ENCODE assay signal across 7 mouse cellular contexts in the genomic region with DNA sequence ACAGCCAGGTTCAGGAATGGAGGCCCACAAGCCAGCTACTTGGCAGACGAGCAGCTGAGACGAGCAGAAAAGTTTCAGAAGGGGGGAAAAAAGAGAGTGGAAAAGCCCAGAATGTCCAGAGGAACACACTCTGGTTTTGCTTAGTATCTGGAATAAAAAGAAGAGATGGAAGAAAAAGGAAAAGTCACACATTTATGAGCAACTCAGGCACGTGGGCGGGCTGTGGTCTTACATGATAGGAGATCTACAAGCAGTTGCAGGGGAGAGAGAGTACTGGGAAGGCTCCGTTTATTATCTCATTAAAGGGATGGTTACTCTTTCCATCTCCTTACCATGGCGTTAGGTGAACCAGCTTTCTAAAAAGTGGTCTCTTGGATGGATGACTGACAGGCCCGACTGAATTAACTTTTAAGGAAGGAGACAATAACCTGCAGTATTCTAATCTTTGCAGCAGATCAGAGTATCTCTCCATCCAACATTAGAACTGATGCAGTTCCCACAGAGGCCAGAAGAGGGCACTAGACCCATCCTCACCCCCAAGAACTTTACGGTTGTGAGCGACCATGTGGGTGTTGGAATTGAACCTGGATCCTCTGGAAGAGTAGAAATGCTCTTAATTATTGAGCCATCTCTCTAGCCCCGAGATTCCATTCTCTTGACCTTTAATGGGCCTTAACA. TPM values are rescaled to one million over a fixed set of nuclear protein-coding genes. Genes with fewer than 3 reads are reported as not detected.
DNase-seq lines count a peak whose midpoint lies in the region; ATAC-seq and TF ChIP-seq lines count a peak whose summit lies in the region.

No protein-coding gene starts in this region.

- H3K9ac ChIP-seq in intestine, postnatal 0 days (ENCODE audit: low read depth, low read length), result no peak overlapping the region
- H3K9ac ChIP-seq in intestine, embryonic 15.5 days, result no peak overlapping the region

- no peak overlapping the region for H3K4me2 ChIP-seq in intestine, postnatal 0 days (replicated peaks; ENCODE audit: low read depth)
- no peak overlapping the region for H3K4me2 ChIP-seq in intestine, embryonic 15.5 days (replicated peaks)

- no peak overlapping the region for H3K27ac ChIP-seq in intestine, postnatal 0 days (ENCODE audit: low read depth, low read length)
- no peak overlapping the region for H3K27ac ChIP-seq in intestine, embryonic 15.5 days

- H3K36me3 ChIP-seq in intestine, postnatal 0 days (ENCODE audit: control insufficient read depth, insufficient read depth), result no peaks in the 10 kb centered on the region
- H3K36me3 ChIP-seq in intestine, embryonic 15.5 days, result no peaks in the 10 kb centered on the region
- H3K36me3 ChIP-seq in E14TG2a.4 (ENCODE audit: insufficient read depth, low read length), result no peaks in the 10 kb centered on the region

- no peaks in the 10 kb centered on the region for H3K27me3 ChIP-seq in intestine, postnatal 0 days (replicated peaks; ENCODE audit: control insufficient read depth, insufficient read depth, low read length)
- H3K27me3 ChIP-seq in intestine, embryonic 15.5 days (replicated peaks), result no peaks in the 10 kb centered on the region
- H3K27me3 ChIP-seq in E14TG2a.4 (ENCODE audit: insufficient read depth, low read length), result no peaks in the 10 kb centered on the region

- H3K9me3 ChIP-seq in intestine, postnatal 0 days (ENCODE audit: control insufficient read depth), result no peaks in the 10 kb centered on the region
- no peaks in the 10 kb centered on the region for H3K9me3 ChIP-seq in intestine, embryonic 15.5 days
- H3K9me3 ChIP-seq in E14TG2a.4 (ENCODE audit: low read length), result no peaks in the 10 kb centered on the region

- no peak overlapping the region for H3K4me3 ChIP-seq in intestine, postnatal 0 days (ENCODE audit: low read depth, low read length)
- no peak overlapping the region for H3K4me3 ChIP-seq in intestine, embryonic 15.5 days (replicated peaks)
- no peak overlapping the region for H3K4me3 ChIP-seq in E14TG2a.4 (replicated peaks; ENCODE audit: low read length)

- ATAC-seq in intestine, postnatal 0 days, result no peak
- no peak for ATAC-seq in intestine, embryonic 15.5 days

- peak; percentile 84 for TF ChIP-seq CTCF in intestine, postnatal 0 days (IDR thresholded peaks at IDR 0.05; ENCODE audit: low read depth)
- peak; percentile 93 for TF ChIP-seq CTCF in E14TG2a.4 (conservative IDR thresholded peaks at IDR 0.05; ENCODE audit: low read length)

- peak; percentile 69 for DNase-seq in A20 (ENCODE audit: low read depth, low spot score)
- peak; percentile 38 for DNase-seq in c-Kit-positive CD71-negative TER-119-negative erythroid progenitor cells, embryonic 14.5 days (ENCODE audit: low read depth)
- DNase-seq in kidney, postnatal 36 days, result peak; percentile 37 to 79
- peak; percentile 57 for DNase-seq in retina, postnatal 1 day

- 67% methylated on average over 10 of the region's 10 CpGs for WGBS in intestine, postnatal 0 days
- WGBS in intestine, embryonic 15.5 days, result 67% methylated on average over 10 of the region's 10 CpGs

- H3K4me1 ChIP-seq in intestine, postnatal 0 days (replicated peaks; ENCODE audit: control insufficient read depth, insufficient read depth, low read length), result no peaks in the 10 kb centered on the region
- H3K4me1 ChIP-seq in intestine, embryonic 15.5 days (replicated peaks), result no peaks in the 10 kb centered on the region
- H3K4me1 ChIP-seq in E14TG2a.4 (replicated peaks; ENCODE audit: low read depth, low read length), result peaks cover 32% of the 10 kb centered on the region

RNA-seq across cellular contexts. Expression of gene Zfr, which starts 25.7 kb away (rescaled TPM):
- 47.9 and 52.1 TPM in 2 replicates for polyA plus RNA-seq in intestine, postnatal 0 days (2015; fragmentation: Nextera tagmentation; extraction: Ambion mirVana)
- 94.3 and 95.4 TPM in 2 replicates for polyA plus RNA-seq in intestine, embryonic 15.5 days (2015; fragmentation: Nextera tagmentation; extraction: Ambion mirVana)
